Comparison of ENCODE assay signal across 8 mouse cellular contexts in the genomic region with DNA sequence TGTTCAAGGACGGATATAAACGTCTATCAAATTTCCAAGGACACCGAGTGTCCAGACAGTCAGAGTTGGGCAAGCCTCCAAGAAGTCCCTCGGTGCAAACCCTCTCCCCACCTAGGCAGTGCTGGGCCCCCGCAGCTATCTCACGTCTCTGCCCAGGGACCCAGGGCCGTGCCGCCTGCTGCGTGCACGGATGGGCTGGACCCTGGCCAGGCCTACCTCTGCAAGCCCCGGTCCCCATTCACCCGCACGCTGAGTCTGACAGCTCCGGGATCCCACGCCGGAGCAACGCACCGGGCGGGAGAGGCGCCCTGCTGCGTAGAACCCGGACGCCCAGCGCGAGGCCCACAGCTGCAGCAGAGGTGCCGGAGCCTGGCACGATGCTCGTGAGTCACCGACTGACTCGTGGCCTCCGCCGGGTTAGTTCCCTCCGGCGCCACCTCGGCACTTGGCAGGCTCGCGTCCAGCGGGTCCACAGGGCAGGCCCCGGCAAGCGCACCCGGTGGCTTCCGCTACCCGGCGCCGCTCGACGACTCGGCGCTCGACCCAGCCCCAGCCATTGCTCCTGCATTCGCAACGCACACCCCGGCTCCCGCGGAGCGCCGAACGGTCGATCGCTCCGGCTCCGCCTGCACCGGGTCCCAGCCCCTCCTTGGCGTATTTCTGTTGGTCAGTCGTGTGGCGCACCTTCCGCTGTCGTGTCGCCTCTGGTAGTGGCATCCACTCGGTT. TPM values are rescaled to one million over a fixed set of nuclear protein-coding genes. Genes with fewer than 3 reads are reported as not detected.
DNase-seq lines count a peak whose midpoint lies in the region; ATAC-seq and TF ChIP-seq lines count a peak whose summit lies in the region.

No protein-coding gene starts in this region.

- TF ChIP-seq POLR2A in cortical plate, adult 2 months (IDR thresholded peaks at IDR 0.05; ENCODE audit: extremely low read depth, insufficient read depth, low read length): peak; percentile 65

- peak overlapping the region; percentile 66; the same call in 1 of the 2 replicates for H3K27ac ChIP-seq in cortical plate, adult 2 months (ENCODE audit: insufficient read depth, low read length)

- TF ChIP-seq CTCF in cortical plate, adult 2 months (IDR thresholded peaks at IDR 0.05; ENCODE audit: extremely low read depth, insufficient read depth, low read length): no peak

- ATAC-seq in megakaryocyte, adult 5-6 weeks (ENCODE audit: poor library complexity, severe bottlenecking): peak; percentile 96

- peak overlapping the region; percentile 60 for H3K4me3 ChIP-seq in cortical plate, adult 2 months (ENCODE audit: insufficient read depth, low read length)

- H3K4me1 ChIP-seq in cortical plate, adult 2 months (ENCODE audit: control insufficient read depth, insufficient read depth, low read length): peaks cover 2% of the 10 kb centered on the region; the same call in 1 of the 2 replicates

- DNase-seq in adipocyte (ENCODE audit: low spot score): peak; percentile 83
- peak; percentile 84 to 89 for DNase-seq in gastrocnemius, adult 8-10 months (ENCODE audit: low spot score in 2 of 2)
- DNase-seq in hindlimb bud, embryonic 11.5 days (ENCODE audit: extremely low spot score, low read depth, low spot score): peak; percentile 63
- peak; percentile 80 to 89 for DNase-seq in left cerebral cortex, adult 8-10 months (ENCODE audit: low spot score in 2 of 2)
- DNase-seq in right cerebral cortex, adult 18-20 months: peak; percentile 92
- DNase-seq in urinary bladder, adult 2 months (ENCODE audit: low spot score): peak; percentile 90

RNA-seq across cellular contexts. Expression of a gene that starts 11.7 kb away (rescaled TPM):
- polyA plus RNA-seq in cortical plate, adult 2 months (2012; rRNA removed): 16.3 and 16.8 TPM in 2 replicates
- 10 to 100 TPM; 10.4 to 15.0 (median 11.0) TPM for total RNA-seq in gastrocnemius, adult 8-10 months (2022)
- total RNA-seq in left cerebral cortex, adult 8-10 months (2022): 10 to 100 TPM; 44.3 to 58.2 (median 56.8) TPM
- total RNA-seq in megakaryocyte, adult 5-6 weeks (2015): 12.1 and 15.8 TPM in 2 replicates
- 7.7 and 10.0 TPM in 2 replicates for total RNA-seq in megakaryocyte, adult 5-6 weeks (2017)
- polyA plus RNA-seq in urinary bladder, adult 2 months (2012; rRNA removed): 11.6 and 17.9 TPM in 2 replicates

Comparison
In these comparisons a context has a peak if more than half of its experiments do, and no peak if none do; other contexts are left out.
1. Peak in every context shown above with its lines: DNase-seq, ATAC-seq, H3K4me3 ChIP-seq and H3K27ac ChIP-seq.